Mouse (Mus musculus) cerebellum, adult 11-12 months (tissue): ENCODE data around the gene Zfp663.

Experiments used
- DNase-seq: peaks from one replicate; pipeline ENCODE4 v3.0.0; 2022

Zfp663 gene

GRCm38 (mm10) chr2:165368496-165368895, at the start of gene Zfp663:
Gene Zfp663 (minus strand): TSS chr2:165368729.
- no peak for DNase-seq

DNA sequence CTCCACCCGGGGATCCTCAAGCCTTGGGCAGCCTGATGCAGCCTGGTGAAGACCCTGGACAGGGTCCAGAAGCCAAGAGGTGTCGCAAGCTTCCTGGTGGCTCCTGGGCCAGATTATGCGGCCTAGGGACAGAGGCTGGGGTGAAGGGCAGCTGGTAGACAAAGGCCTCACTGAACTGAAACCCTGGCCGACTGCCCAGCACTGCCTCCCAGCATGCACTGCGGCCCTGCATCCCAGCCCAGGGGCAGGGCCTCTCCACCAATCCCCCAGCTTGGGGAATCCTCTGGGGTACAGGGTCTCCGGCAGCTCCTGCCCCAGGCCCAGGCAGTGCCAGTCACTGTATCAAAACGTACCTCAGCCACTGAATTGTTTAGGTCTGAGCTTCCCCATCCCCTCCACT, 48.8 kb upstream of the Zfp663 start:
- DNase-seq = peak; percentile 48

DNA sequence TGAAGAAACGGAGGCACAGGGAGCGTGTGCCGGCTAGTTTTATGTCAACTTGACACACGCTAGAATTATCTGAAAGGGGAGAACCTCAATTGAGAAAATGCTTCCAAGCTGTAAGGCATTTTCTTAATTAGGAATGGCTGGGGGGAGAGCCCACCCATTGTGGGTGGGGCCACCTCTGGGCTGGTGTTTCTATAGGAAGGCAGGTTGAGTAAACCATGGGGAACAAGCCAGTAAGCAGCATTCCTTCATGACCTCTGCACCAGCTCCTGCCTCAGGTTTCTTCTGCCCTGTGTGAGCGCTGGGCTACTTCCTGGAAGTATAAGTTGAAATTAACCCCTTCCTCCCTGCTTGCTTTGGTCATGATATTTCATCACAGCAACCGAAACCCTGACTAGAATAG, 47.3 kb upstream of the Zfp663 start:
- no peak for DNase-seq

- DNase-seq = no peak
Measured at GRCm38 (mm10) chr2:165415141-165415721, 46.7 kb upstream of the Zfp663 start.

GRCm38 (mm10) chr2:165414321-165414720, 45.8 kb upstream of the Zfp663 start:
- DNase-seq = no peak

DNA sequence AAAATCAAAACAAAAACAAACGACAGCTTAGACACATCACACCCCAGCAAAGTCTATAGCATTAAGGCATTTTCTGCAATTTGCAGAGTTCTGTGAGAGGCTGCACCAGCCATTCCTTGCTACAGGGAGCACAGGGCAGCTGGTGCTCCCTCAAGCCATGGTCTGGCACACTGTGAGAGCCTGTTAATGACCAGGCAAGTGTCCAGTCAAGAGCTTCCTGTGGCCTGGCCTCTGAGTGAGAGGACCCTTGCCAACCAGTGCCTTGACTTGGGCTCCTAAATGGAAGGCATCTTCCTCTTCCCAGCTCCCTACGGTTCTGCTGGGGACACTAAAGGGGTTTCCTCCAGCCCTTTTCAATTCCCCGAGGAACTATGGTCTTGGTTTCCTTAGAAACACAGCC, 45.4 kb upstream of the Zfp663 start:
- peak; percentile 76 for DNase-seq

DNA sequence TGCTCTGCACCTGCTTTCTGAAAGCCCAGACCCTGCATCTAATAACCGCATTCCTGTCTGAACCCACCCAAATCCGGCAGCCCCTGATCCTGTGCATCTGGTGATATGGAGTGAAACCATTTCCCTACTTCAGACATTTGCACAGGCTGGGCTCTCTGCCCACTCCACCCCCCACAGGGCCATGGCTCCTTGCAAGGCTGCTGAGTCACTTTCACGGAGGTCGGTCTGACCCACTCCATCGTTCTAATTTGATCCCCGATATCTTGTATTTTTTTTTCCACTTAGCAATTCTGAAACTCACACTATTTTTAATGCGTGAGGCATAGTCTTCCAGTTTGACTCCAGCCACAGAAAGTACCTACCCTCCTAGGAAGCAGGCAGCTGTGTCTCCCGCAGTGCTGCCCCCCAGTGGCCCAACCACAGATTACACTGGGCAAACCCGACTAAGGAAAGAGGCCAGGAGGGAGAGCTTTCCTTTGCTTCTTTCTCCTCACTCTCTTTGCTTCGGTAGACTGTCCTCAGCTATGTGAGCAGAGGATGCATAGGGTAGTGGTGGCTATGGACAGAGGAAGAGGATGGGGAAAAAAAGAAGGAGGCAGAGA, 39.3 kb upstream of the Zfp663 start:
- peak; percentile 64 for DNase-seq

GRCm38 (mm10) chr2:165405351-165405750, 36.8 kb upstream of the Zfp663 start:
- no peak for DNase-seq

DNA sequence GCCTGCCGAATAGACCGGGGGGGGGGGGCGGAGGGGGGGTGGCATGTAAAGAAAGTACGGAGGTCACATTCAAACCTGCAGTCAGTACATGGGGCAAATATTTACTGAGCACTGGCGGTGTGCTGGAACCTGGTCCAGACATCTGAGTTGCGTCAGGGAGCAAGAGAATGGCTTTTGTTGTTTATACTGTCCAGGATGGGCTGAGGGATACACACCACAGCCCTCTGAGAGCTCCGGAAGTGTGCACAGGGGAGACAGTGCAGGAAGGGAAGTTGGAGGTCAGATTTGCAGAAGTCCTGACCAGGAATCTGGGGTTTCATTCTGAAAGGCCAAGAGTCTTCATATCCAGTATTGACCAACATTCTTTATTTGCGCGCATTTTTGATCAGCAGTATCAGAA, 36.4 kb upstream of the Zfp663 start:
- DNase-seq = no peak

GRCm38 (mm10) chr2:165398164-165398785, 29.7 kb upstream of the Zfp663 start:
- no peak for DNase-seq

GRCm38 (mm10) chr2:165397502-165398163, 29.1 kb upstream of the Zfp663 start:
- no peak for DNase-seq

- no peak for DNase-seq
Measured at GRCm38 (mm10) chr2:165396831-165397501, 28.4 kb upstream of the Zfp663 start.

GRCm38 (mm10) chr2:165392156-165392555, 23.6 kb upstream of the Zfp663 start:
- DNase-seq = no peak

- DNase-seq = no peak
Measured at GRCm38 (mm10) chr2:165391561-165391960, 23.0 kb upstream of the Zfp663 start.

- no peak for DNase-seq
Measured at GRCm38 (mm10) chr2:165389299-165389952, 20.9 kb upstream of the Zfp663 start.

DNA sequence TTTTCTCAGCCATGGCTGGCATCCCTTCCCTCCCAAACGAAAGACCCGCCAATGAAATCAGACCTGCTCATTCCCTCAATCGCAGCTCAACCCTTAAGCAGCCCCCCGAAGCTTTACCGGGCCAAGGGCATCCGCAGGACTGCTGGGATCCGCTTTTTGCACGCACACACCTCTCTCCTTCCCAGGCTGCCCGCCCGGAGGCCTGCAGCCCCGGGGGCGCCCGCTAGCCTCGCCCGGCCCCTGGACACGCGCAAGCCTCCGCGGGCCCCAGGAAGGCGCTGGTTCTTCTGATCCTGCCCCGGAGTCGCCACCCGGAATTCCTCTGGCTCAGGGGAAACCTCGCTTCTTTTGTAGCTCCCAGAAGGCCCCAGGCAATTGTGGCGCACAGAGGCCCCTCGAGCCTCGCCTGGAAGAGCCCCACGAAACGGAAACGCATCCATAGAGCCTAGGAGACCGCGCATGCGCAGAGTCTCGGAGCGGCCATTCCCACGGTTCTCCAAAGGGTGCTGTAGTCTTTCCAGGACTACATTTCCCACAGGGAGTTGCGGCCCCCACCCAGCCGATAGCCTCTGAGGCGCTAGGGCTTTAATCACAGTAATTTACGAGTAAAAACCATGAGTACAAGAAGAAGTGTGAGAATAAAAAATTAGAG, 19.4 kb upstream of the Zfp663 start, which contains the start of gene Zfp334:
Gene Zfp334 (minus strand): TSS at position 416 of the 652 bp plus-strand sequence.
- peak; percentile 94 for DNase-seq

- DNase-seq = no peak
Measured at GRCm38 (mm10) chr2:165387370-165387769, 18.8 kb upstream of the Zfp663 start.

- DNase-seq = no peak
Measured at GRCm38 (mm10) chr2:165380050-165380449, 11.5 kb upstream of the Zfp663 start.

DNA sequence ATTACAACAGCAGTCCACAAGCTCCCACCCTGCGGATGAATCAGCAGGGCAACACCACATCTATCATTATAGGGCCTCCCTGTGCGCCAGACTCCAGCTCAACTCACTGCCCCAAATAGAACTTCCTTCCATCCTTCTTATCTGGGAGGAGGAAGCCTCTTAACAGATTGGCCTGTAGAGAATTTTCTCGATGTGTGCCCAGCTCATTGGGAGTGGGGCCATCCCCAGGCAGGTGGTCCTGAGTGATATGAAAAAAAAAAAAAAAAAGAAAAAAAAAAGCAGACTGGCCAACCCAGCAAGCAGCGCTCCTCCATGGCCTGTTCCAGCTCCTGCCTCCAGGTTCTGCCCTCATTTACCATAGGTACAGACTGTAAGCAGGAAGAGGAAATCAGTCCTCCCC, 7.5 kb upstream of the Zfp663 start:
- DNase-seq = no peak

DNA sequence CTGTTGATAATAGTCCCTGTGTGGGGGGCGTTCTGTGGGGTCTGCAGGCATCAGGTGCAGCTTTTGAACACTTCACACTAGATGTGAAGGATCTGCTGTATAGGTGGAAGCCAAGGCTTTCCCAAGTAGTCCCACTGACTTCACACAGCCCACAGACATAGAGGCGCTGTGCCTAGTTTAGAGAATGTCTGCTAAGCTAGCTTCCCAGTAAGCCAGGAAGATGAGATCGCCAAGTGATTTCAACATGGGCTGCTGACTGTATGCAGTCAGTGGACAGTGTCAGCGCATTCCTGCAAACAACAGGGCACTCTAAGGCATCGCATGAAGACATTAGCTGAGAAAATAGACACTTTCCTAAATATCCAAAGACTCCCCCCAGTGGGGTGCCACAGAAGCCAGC, 6.9 kb upstream of the Zfp663 start:
- no peak for DNase-seq

- no peak for DNase-seq
Measured at GRCm38 (mm10) chr2:165371066-165371465, 2.5 kb upstream of the Zfp663 start.

DNA sequence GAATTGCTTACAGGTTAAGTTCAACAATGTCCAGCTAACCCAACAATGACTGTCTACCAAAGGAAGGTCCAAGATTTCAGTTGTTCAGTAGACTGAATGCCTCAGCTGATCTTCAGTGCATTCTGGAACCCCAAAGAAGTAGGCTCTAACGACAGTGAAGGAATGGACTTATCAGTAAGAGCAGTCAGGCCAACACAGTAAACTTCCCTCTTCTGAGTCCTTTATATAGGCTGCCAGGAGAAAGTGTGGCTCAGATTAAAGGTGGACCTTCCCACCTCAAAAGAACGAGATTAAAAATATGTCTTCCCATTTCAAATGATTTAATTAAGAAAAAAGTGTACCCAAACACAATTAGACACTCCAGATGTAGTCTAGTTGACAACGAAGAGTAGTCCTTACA, 1.8 kb upstream of the Zfp663 start:
- no peak for DNase-seq
